Mouse (Mus musculus): ENCODE data around the gene D17Wsu92e.

- no peak for TF ChIP-seq CTCF (IDR thresholded peaks at IDR 0.05; ENCODE audit: low read depth)
- TF ChIP-seq EP300 (IDR thresholded peaks at IDR 0.05; ENCODE audit: low read depth) = no peak
These were observed 5.1 kb upstream of the D17Wsu92e start for GRCm38 (mm10) chr17:27825539-27825938.
